Mouse (Mus musculus) liver, postnatal 0 days (tissue): ENCODE measurements around the gene Meis1. TPM values are rescaled to one million over a fixed set of nuclear protein-coding genes. Genes with fewer than 3 reads are reported as not detected.

ENCODE experiments used
- ATAC-seq: fragments of 200-750 bp; cut with Nextera tagmentation; 2 replicates; pipeline ENCODE4 v1.8.0; 2017; ENCODE audit warnings: mild to moderate bottlenecking, moderate library complexity
- DNase-seq: peaks from one replicate; pipeline ENCODE4 v3.0.0-alpha.2; 2016
- H3K27ac ChIP-seq: fragments of 300-500 bp; sonication (generic); 2 replicates; pipeline ENCODE4 v1.5.1; 2014; ENCODE audit warnings: antibody characterized with exemption, moderate library complexity, mild to moderate bottlenecking, low read depth
- H3K27me3 ChIP-seq: fragments of 300-500 bp; sonication (generic); 2 replicates; pipeline ENCODE4 v1.6.1; 2014; ENCODE audit warnings: low read length, control low read depth, mixed read lengths; ENCODE audit not compliant: insufficient read depth
- H3K36me3 ChIP-seq: fragments of 300-500 bp; sonication (generic); replicated peaks from 2 replicates; pipeline ENCODE4 v1.6.1; 2014; ENCODE audit warnings: mild to moderate bottlenecking, control low read depth, low read length, moderate library complexity, mixed read lengths; ENCODE audit not compliant: insufficient read depth
- H3K4me1 ChIP-seq: fragments of 300-500 bp; sonication (generic); 2 replicates; pipeline ENCODE4 v1.6.1; 2014; ENCODE audit warnings: antibody characterized with exemption, mild to moderate bottlenecking, control low read depth; ENCODE audit not compliant: insufficient read depth
- H3K4me2 ChIP-seq: fragments of 300-500 bp; sonication (generic); 2 replicates; pipeline ENCODE4 v1.6.1; 2014; ENCODE audit warnings: low read depth, mild to moderate bottlenecking, low read length, moderate library complexity, mixed read lengths
- H3K4me3 ChIP-seq: fragments of 300-500 bp; sonication (generic); 2 replicates; pipeline ENCODE4 v1.5.1; 2014; ENCODE audit warnings: low read depth, low read length
- H3K9ac ChIP-seq: fragments of 300-500 bp; sonication (generic); replicated peaks from 2 replicates; pipeline ENCODE4 v1.6.1; 2014; ENCODE audit warnings: mild to moderate bottlenecking, moderate library complexity
- H3K9me3 ChIP-seq: fragments of 300-500 bp; sonication (generic); 2 replicates; pipeline ENCODE4 v1.6.1; 2016; ENCODE audit warnings: mild to moderate bottlenecking, control low read depth, low read length, mixed read lengths
- CTCF ChIP-seq: sonication (generic); IDR thresholded peaks from 2 replicates; pipeline ENCODE4 v1.5.1; 2016; ENCODE audit warnings: antibody characterized with exemption, low read depth
- EP300 ChIP-seq: IDR thresholded peaks from 2 replicates; pipeline ENCODE4 v1.6.1; 2016; ENCODE audit warnings: antibody characterized with exemption, low read depth, mild to moderate bottlenecking
- WGBS: fragments of 180-500 bp; shearing (Covaris S2); extraction: QIAGEN DNeasy Blood & Tissue Kit; methylation state at CpG from one replicate; pipeline ENCODE4 v1.1.7; 2014; ENCODE audit not compliant: insufficient replicate concordance; 5-methylcytosine and 5-hydroxymethylcytosine counted together
- polyA plus RNA-seq: library from polyadenylated mRNA; unstranded; fragments of >200 nt; fragmentation: Nextera tagmentation; extraction: Ambion mirVana; gene quantifications from 2 replicates; pipeline ENCODE4 v1.2.1, GENCODE M21; 2015

Meis1 gene
- polyA plus RNA-seq, 1 experiment from 2014 or later = 6.7 TPM

DNA sequence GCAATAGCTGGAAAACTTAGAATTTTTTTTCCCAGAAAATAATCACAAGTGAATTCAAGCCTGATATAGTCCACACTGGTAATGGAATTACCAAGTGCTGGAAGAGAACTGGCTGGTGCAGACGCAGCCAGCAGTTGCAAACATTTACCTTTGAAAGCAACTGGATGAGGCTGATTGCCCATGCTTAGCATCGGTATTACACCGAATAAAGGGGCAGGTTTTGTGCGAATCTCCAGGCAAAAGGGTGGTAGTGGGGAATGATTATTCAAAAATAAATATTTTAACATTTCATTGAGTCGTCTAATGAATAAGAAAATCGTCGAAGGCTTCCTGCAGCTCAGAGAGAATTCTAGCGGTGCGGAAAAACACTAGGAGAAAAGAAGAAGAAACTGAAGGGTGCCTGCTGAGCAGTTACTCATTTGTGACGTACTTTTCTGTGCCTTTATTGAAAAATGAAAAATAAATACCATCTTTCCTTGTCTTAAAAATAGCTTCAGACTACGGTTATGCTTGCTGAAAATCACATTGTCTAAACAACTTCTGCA is 7.3 kb upstream of the Meis1 start:
- Histone ChIP-seq H3K36me3 (no peaks in the 10 kb centered on the region), H3K9me3 (no peaks in the 10 kb centered on the region), H3K4me1 (peaks cover 9% of the 10 kb centered on the region; the same call in 1 of the 2 replicates), H3K27me3 (peaks cover 13% of the 10 kb centered on the region), H3K27ac (no peak overlapping the region), H3K4me3 (peak overlapping the region; percentile 45), H3K9ac (no peak overlapping the region), H3K4me2 (peak overlapping the region; percentile 88)
- WGBS = 12% methylated on average over 11 of the region's 11 CpGs
- TF ChIP-seq EP300 = no peak
- DNase-seq (no peak), ATAC-seq (no peak)

DNA sequence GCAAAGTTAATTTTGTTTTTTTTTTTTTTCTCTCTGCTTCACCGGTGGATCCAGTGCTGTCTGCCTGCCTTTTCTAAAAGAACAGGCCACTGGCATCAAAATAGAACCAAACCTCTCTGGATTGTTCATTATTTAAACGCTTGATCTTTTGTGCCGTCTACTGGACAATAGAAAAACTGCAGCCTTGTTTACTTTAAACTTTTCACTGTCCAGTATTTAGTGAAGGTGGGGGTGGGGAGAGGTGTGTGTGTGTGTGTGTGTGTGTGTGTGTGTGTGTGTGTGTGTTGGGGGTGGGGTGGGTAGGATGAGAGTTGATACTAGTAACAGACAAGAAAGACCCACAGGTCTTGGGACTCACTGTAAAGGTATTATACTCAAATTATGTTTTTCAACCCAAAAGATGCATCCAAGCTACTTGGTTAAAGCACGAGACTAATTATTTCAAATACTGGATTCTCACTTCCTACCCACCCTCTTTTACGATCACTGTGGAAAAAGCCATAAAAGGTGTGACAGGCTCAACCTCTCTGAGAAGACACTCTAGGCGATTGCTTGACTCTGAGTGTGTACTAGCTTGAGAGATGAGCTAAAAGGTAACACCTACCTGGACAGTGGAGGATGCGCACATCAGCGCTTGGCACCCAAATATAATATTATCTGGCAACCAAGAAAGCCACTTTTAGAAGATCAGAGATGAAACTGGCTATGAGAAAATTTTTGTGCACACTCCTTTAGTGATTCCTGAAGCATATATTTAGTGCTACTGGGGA is 5.9 kb upstream of the Meis1 start:
- 32% methylated on average over 8 of the region's 8 CpGs for WGBS

GRCm38 (mm10) chr11:19023356-19023755 is 4.6 kb upstream of the Meis1 start:
- no peaks in the 10 kb centered on the region for H3K9me3 ChIP-seq
- no peaks in the 10 kb centered on the region for H3K36me3 ChIP-seq
- H3K4me2 ChIP-seq = no peak overlapping the region
- peaks cover 12% of the 10 kb centered on the region; the same call in 1 of the 2 replicates for H3K4me1 ChIP-seq
- TF ChIP-seq EP300 (no peak), CTCF (no peak)
- no peak overlapping the region for H3K4me3 ChIP-seq
- DNase-seq (no peak), ATAC-seq (no peak)
- H3K27me3 ChIP-seq = peaks cover 16% of the 10 kb centered on the region
- H3K27ac ChIP-seq = no peak overlapping the region
- WGBS = 51% methylated on average over 5 of the region's 5 CpGs
- no peak overlapping the region for H3K9ac ChIP-seq

More for the DNA sequence above, 5.9 kb upstream of the Meis1 start:
- no peak for DNase-seq
- H3K27ac ChIP-seq = no peak overlapping the region
- H3K36me3 ChIP-seq = no peaks in the 10 kb centered on the region
- peaks cover 16% of the 10 kb centered on the region for H3K27me3 ChIP-seq
- no peak overlapping the region for H3K4me2 ChIP-seq
- ATAC-seq = no peak
- H3K4me1 ChIP-seq = peaks cover 12% of the 10 kb centered on the region; the same call in 1 of the 2 replicates
- TF ChIP-seq CTCF = peak; percentile 67
- TF ChIP-seq EP300 = no peak
- H3K9ac ChIP-seq = no peak overlapping the region
- H3K4me3 ChIP-seq = no peak overlapping the region
- no peaks in the 10 kb centered on the region for H3K9me3 ChIP-seq

DNA sequence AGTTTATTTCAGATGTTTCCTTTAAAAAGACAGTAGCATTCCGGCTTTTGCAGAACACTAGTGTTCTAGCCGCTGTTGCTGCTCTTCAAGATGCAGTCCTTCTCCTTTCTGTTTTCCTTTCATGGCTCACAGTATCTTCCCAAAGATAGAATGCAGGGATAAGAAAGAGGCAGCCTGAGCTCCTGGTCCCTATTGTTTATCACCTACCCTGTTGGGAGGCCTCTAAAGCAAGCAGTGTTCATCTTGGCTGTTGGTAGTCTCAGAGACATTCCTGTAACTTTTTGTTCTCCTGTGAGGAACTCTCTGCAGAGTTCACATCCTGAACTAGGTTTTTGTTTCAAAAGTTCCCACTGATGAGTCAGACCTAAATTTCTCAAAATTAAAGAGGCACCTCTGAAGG is 3.8 kb upstream of the Meis1 start:
- H3K4me3 ChIP-seq = no peak overlapping the region
- H3K4me2 ChIP-seq = no peak overlapping the region
- peaks cover 12% of the 10 kb centered on the region; the same call in 1 of the 2 replicates for H3K4me1 ChIP-seq
- peaks cover 12% of the 10 kb centered on the region for H3K27me3 ChIP-seq
- no peak overlapping the region for H3K27ac ChIP-seq
- ATAC-seq = no peak
- H3K36me3 ChIP-seq = no peaks in the 10 kb centered on the region
- DNase-seq = no peak
- TF ChIP-seq CTCF = no peak
- TF ChIP-seq EP300 = no peak
- H3K9me3 ChIP-seq = no peaks in the 10 kb centered on the region
- WGBS = 63% methylated on average over 2 of the region's 2 CpGs
- H3K9ac ChIP-seq = no peak overlapping the region

GRCm38 (mm10) chr11:19020951-19021710 is 2.3 kb upstream of the Meis1 start:
- H3K4me3 ChIP-seq = peak overlapping the region; percentile 69
- H3K4me1 ChIP-seq = peaks cover 8% of the 10 kb centered on the region; the same call in 1 of the 2 replicates
- H3K4me2 ChIP-seq = peak overlapping the region; percentile 93
- peaks cover 10% of the 10 kb centered on the region; the same call in 1 of the 2 replicates for H3K27me3 ChIP-seq
- H3K27ac ChIP-seq = no peak overlapping the region
- H3K36me3 ChIP-seq = no peaks in the 10 kb centered on the region
- DNase-seq = no peak
- H3K9me3 ChIP-seq = no peaks in the 10 kb centered on the region
- no peak for TF ChIP-seq EP300
- TF ChIP-seq CTCF = no peak
- no peak overlapping the region for H3K9ac ChIP-seq
- ATAC-seq = no peak
- 8% methylated on average over 28 of the region's 28 CpGs for WGBS

GRCm38 (mm10) chr11:19020371-19020824 is 1.6 kb upstream of the Meis1 start:
- Histone ChIP-seq H3K4me3 (peak overlapping the region; percentile 69), H3K9ac (peak overlapping the region; percentile 74), H3K9me3 (no peaks in the 10 kb centered on the region), H3K4me2 (peak overlapping the region; percentile 93), H3K4me1 (peaks cover 13% of the 10 kb centered on the region; the same call in 1 of the 2 replicates), H3K27me3 (peaks cover 10% of the 10 kb centered on the region; the same call in 1 of the 2 replicates), H3K27ac (peak overlapping the region; percentile 90), H3K36me3 (no peaks in the 10 kb centered on the region)
- DNase-seq (peak; percentile 87), ATAC-seq (peak; percentile 76)
- peak; percentile 25; the same call in 1 of the 2 replicates for TF ChIP-seq EP300
- TF ChIP-seq CTCF = 0 out of 2 replicates have a peak, but pooled peaks have one; percentile 20
- WGBS = 1% methylated on average over 25 of the region's 25 CpGs
